Mouse (Mus musculus): ENCODE data around the gene Phactr3. TPM values are rescaled to one million over a fixed set of nuclear protein-coding genes. Genes with fewer than 3 reads are reported as not detected.
"Not testable (repeated sequence)": the region's sequence is repeated elsewhere in the genome, so short reads cannot be mapped to it uniquely, and the experiment has no call there.

Phactr3 gene
- polyA plus RNA-seq, 1 experiment from 2014 or later: 71.8 TPM

DNA sequence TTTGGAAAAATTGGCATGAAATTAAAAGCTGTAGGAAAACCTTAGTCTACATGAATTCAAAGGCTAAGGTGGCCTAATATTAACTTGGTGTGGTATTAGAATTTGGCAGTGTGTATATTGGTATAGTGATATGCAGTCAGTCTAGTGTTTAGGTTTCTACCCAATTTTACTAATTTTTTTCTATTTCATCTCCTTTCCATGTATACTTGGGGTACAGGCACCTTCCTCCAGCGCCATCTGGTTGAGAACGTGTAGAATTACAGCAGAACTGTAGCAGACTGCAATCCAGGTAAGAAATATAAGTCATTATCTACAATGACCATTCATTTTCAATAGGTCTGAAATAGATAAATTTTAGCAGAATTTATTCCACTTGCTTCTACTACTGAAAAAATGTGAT is 220.3 kb downstream of the Phactr3 start:
- H3K27me3 ChIP-seq (replicated peaks; ENCODE audit: control insufficient read depth, insufficient read depth, low read length): no peaks in the 10 kb centered on the region
- 0% methylated on average over 2 of the region's 2 CpGs for WGBS
- ATAC-seq: no peak
- H3K4me2 ChIP-seq (ENCODE audit: low read length): no peak overlapping the region
- no peak overlapping the region for H3K4me3 ChIP-seq (replicated peaks; ENCODE audit: low read length)
- H3K9ac ChIP-seq (replicated peaks; ENCODE audit: low read depth, low read length): no peak overlapping the region
- no peak overlapping the region for H3K27ac ChIP-seq (ENCODE audit: low read length)
- no peaks in the 10 kb centered on the region for H3K4me1 ChIP-seq (replicated peaks; ENCODE audit: control insufficient read depth, insufficient read depth, low read length)
- no peaks in the 10 kb centered on the region for H3K9me3 ChIP-seq (ENCODE audit: control insufficient read depth, low read length)
- no peaks in the 10 kb centered on the region; the same call in 1 of the 2 replicates for H3K36me3 ChIP-seq (ENCODE audit: control insufficient read depth, insufficient read depth)

DNA sequence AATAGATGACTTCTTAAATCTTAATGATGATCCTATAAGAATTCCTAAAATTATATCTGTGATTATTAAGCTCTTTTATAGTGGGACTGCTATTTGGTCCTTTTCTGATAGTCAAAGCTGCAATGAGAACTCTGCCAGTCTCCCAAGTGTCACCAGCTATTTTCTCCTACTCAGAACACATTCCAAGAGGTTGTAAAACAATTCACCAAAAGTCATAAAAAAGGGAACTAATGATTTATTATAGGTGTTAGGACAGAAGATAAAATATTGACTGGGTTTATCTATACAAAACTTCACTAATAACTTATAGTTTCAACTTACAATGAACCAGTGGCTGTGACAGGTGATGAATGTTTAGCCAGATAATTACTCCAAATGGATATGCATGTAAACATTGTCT is 223.3 kb downstream of the Phactr3 start:
- H3K27me3 ChIP-seq (replicated peaks; ENCODE audit: control insufficient read depth, insufficient read depth, low read length); H3K36me3 ChIP-seq (ENCODE audit: control insufficient read depth, insufficient read depth); H3K27ac ChIP-seq (ENCODE audit: low read length); H3K9ac ChIP-seq (replicated peaks; ENCODE audit: low read depth, low read length); H3K4me1 ChIP-seq (replicated peaks; ENCODE audit: control insufficient read depth, insufficient read depth, low read length); H3K9me3 ChIP-seq (ENCODE audit: control insufficient read depth, low read length); ATAC-seq; H3K4me3 ChIP-seq (replicated peaks; ENCODE audit: low read length); H3K4me2 ChIP-seq (ENCODE audit: low read length): not testable (repeated sequence)

DNA sequence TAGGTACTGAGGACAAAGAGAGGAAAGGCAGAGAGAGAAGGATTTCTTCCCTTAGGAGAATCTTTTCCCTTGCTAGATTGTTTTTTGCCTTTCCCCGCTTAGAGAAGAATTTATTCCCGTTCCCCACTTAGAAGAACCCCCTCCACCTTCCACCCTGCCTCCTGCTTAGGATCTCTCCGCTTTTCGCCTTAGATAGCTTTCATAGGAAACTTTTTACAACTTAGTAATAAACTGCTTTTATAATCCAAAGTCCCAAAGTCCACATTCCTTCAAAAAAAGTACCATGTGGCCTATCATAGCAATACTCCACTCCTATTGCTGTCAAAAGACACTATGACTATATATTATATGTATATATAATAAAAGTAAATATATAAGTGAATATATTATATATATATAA is 223.8 kb downstream of the Phactr3 start:
- H3K4me2 ChIP-seq (ENCODE audit: low read length): no peak overlapping the region
- no peaks in the 10 kb centered on the region for H3K4me1 ChIP-seq (replicated peaks; ENCODE audit: control insufficient read depth, insufficient read depth, low read length)
- no peak overlapping the region for H3K9ac ChIP-seq (replicated peaks; ENCODE audit: low read depth, low read length)
- 89% methylated on average over 4 of the region's 4 CpGs for WGBS
- no peaks in the 10 kb centered on the region for H3K36me3 ChIP-seq (ENCODE audit: control insufficient read depth, insufficient read depth)
- no peak overlapping the region for H3K4me3 ChIP-seq (replicated peaks; ENCODE audit: low read length)
- no peaks in the 10 kb centered on the region for H3K9me3 ChIP-seq (ENCODE audit: control insufficient read depth, low read length)
- H3K27ac ChIP-seq (ENCODE audit: low read length): no peak overlapping the region
- H3K27me3 ChIP-seq (replicated peaks; ENCODE audit: control insufficient read depth, insufficient read depth, low read length): no peaks in the 10 kb centered on the region
- ATAC-seq: no peak

Other genes starting within 250 kb of the Phactr3 start
- 2.8 TPM in 2 replicates for gene Gm14327, start 221.9 kb upstream of the Phactr3 start, polyA plus RNA-seq (2015; fragmentation: Nextera tagmentation; extraction: Ambion mirVana)
- not detected in 2 replicates for gene Zfp972, start 193.4 kb upstream of the Phactr3 start, polyA plus RNA-seq (2015; fragmentation: Nextera tagmentation; extraction: Ambion mirVana)
- gene Gm14326, start 161.7 kb upstream of the Phactr3 start, polyA plus RNA-seq (2015; fragmentation: Nextera tagmentation; extraction: Ambion mirVana): 16.4 and 17.8 TPM in 2 replicates
- gene Zfp971, start 95.7 kb upstream of the Phactr3 start, polyA plus RNA-seq (2015; fragmentation: Nextera tagmentation; extraction: Ambion mirVana): 8.5 and 10.5 TPM in 2 replicates
- gene Zfp931, start 40.5 kb upstream of the Phactr3 start, polyA plus RNA-seq (2015; fragmentation: Nextera tagmentation; extraction: Ambion mirVana): 14.5 and 16.9 TPM in 2 replicates